Mouse (Mus musculus) midbrain, embryonic 11.5 days (tissue): Measurements from ENCODE around the gene Ndufs4. TPM values are rescaled to one million over a fixed set of nuclear protein-coding genes. Genes with fewer than 3 reads are reported as not detected.
"Not testable (repeated sequence)": the region's sequence is repeated elsewhere in the genome, so short reads cannot be mapped to it uniquely, and the experiment has no call there.

Experiments used
- ATAC-seq: fragments of 200-750 bp; cut with Nextera tagmentation; 2 replicates; pipeline ENCODE4 v1.8.0; 2017; ENCODE audit warnings: moderate TSS enrichment, moderate library complexity; ENCODE audit not compliant: low FRiP score
- DNase-seq: peaks from one replicate; pipeline ENCODE4 v3.0.0; 2015; ENCODE audit warnings: low spot score; ENCODE audit errors: missing footprints
- H3K27ac ChIP-seq: fragments of 300-500 bp; sonication (generic); 2 replicates; pipeline ENCODE4 v1.5.1; 2014; ENCODE audit warnings: low read depth, low read length
- H3K27me3 ChIP-seq: fragments of 300-500 bp; sonication (generic); 2 replicates; pipeline ENCODE4 v1.6.1; 2014; ENCODE audit warnings: mild to moderate bottlenecking, low read length, moderate library complexity, mixed read lengths; ENCODE audit not compliant: control insufficient read depth, insufficient read depth
- H3K36me3 ChIP-seq: fragments of 300-500 bp; sonication (generic); 2 replicates; pipeline ENCODE4 v1.6.1; 2014; ENCODE audit warnings: mild to moderate bottlenecking, low read length, moderate library complexity, mixed read lengths; ENCODE audit not compliant: control insufficient read depth, insufficient read depth
- H3K4me1 ChIP-seq: fragments of 300-500 bp; sonication (generic); 2 replicates; pipeline ENCODE4 v1.6.1; 2014; ENCODE audit warnings: low read length; ENCODE audit not compliant: control insufficient read depth, insufficient read depth
- H3K4me2 ChIP-seq: fragments of 300-500 bp; sonication (generic); 2 replicates; pipeline ENCODE4 v1.6.1; 2014; ENCODE audit warnings: mild to moderate bottlenecking, moderate library complexity
- H3K4me3 ChIP-seq: fragments of 300-500 bp; sonication (generic); 2 replicates; pipeline ENCODE4 v1.5.1; 2014; ENCODE audit warnings: low read depth, low read length
- H3K9ac ChIP-seq: fragments of 300-500 bp; sonication (generic); 2 replicates; pipeline ENCODE4 v1.6.1; 2014; ENCODE audit warnings: low read length
- H3K9me3 ChIP-seq: fragments of 300-500 bp; sonication (generic); 2 replicates; pipeline ENCODE4 v1.6.1; 2016; ENCODE audit warnings: low read length; ENCODE audit not compliant: control insufficient read depth
- WGBS: fragments of 180-500 bp; shearing (Covaris S2); extraction: QIAGEN DNeasy Blood & Tissue Kit; methylation state at CpG from one replicate; pipeline ENCODE4 v1.1.7; 2014; 5-methylcytosine and 5-hydroxymethylcytosine counted together
- polyA plus RNA-seq: library from polyadenylated mRNA; unstranded; fragments of >200 nt; fragmentation: Nextera tagmentation; extraction: Ambion mirVana; gene quantifications from 2 replicates; pipeline ENCODE4 v1.2.1, GENCODE M21; 2014

Ndufs4 gene
- polyA plus RNA-seq, 1 experiment from 2014 or later, result 340 TPM

GRCm38 (mm10) chr13:114310591-114310990 is 77.5 kb downstream of the Ndufs4 start:
- no peak overlapping the region for H3K9ac ChIP-seq
- H3K9me3 ChIP-seq, result no peaks in the 10 kb centered on the region; the same call in 1 of the 2 replicates
- no peaks in the 10 kb centered on the region for H3K27me3 ChIP-seq
- no peak overlapping the region for H3K4me3 ChIP-seq
- DNase-seq, result no peak
- ATAC-seq, result no peak
- 91% methylated on average over 11 of the region's 11 CpGs for WGBS
- H3K36me3 ChIP-seq, result no peaks in the 10 kb centered on the region; the same call in 1 of the 2 replicates
- no peaks in the 10 kb centered on the region for H3K4me1 ChIP-seq
- H3K27ac ChIP-seq, result no peak overlapping the region
- no peak overlapping the region for H3K4me2 ChIP-seq

- Histone ChIP-seq H3K36me3 (peaks cover 3% of the 10 kb centered on the region; the same call in 1 of the 2 replicates), H3K9ac (no peak overlapping the region), H3K9me3 (no peaks in the 10 kb centered on the region), H3K27ac (no peak overlapping the region), H3K4me3 (no peak overlapping the region), H3K4me1 (no peaks in the 10 kb centered on the region), H3K4me2 (no peak overlapping the region), H3K27me3 (no peaks in the 10 kb centered on the region)
- ATAC-seq, result no peak
- DNase-seq, result no peak
- WGBS, result 87% methylated on average over 7 of the region's 7 CpGs
Observed at GRCm38 (mm10) chr13:114304684-114305083, 83.4 kb downstream of the Ndufs4 start.

DNA sequence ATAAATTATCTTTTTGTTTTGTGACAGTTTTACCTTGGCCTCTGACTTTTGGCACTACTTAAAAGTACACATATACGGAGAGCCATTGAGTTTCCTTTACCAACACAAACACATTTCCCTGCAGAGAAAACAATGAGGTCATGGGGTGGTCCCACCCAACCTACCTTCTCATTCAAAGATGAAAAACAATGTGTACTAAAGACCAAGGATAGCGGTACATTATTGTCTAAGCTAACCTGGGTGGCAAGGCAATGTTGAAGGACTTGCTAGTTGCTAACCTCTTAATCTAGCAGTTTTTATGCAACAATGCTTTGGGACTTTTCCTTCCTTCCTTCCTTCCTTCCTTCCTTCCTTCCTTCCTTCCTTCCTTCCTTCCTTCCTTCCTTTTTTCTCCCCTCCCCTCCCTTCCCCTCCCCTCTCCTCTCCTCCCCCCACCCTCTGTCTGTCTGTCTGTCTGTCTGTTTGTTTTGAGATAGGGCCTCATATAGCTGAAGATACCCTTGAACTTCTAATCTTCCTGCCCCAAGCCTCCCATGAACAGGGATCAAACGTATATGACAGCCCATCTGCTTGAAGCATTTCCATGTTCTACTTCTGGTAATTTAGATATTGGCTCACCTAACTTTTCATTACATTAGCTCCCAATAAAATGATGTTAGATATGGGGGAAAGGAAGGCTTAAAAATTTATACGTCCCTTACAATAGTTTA is 84.4 kb downstream of the Ndufs4 start:
- no peak overlapping the region for H3K27ac ChIP-seq
- WGBS, result 89% methylated on average over 4 of the region's 4 CpGs
- H3K36me3 ChIP-seq, result peaks cover 3% of the 10 kb centered on the region; the same call in 1 of the 2 replicates
- no peaks in the 10 kb centered on the region for H3K9me3 ChIP-seq
- no peak overlapping the region for H3K4me2 ChIP-seq
- no peaks in the 10 kb centered on the region for H3K27me3 ChIP-seq
- no peak overlapping the region for H3K4me3 ChIP-seq
- no peaks in the 10 kb centered on the region for H3K4me1 ChIP-seq
- ATAC-seq, result no peak
- H3K9ac ChIP-seq, result no peak overlapping the region
- no peak for DNase-seq

- Histone ChIP-seq H3K4me1 (no peaks in the 10 kb centered on the region), H3K4me2 (no peak overlapping the region), H3K9ac (no peak overlapping the region), H3K27ac (no peak overlapping the region), H3K9me3 (no peaks in the 10 kb centered on the region), H3K36me3 (no peaks in the 10 kb centered on the region), H3K4me3 (no peak overlapping the region), H3K27me3 (no peaks in the 10 kb centered on the region)
- 44% methylated on average over 3 of the region's 3 CpGs for WGBS
- no peak for ATAC-seq
- no peak for DNase-seq
Observed at GRCm38 (mm10) chr13:114297761-114298160, 90.3 kb downstream of the Ndufs4 start.

- Histone ChIP-seq H3K4me2 (no peak overlapping the region), H3K4me1 (no peaks in the 10 kb centered on the region), H3K9ac (no peak overlapping the region), H3K27me3 (no peaks in the 10 kb centered on the region), H3K36me3 (no peaks in the 10 kb centered on the region), H3K27ac (no peak overlapping the region), H3K9me3 (no peaks in the 10 kb centered on the region), H3K4me3 (no peak overlapping the region)
- DNase-seq, result no peak
- no peak for ATAC-seq
- 89% methylated on average over 4 of the region's 4 CpGs for WGBS
Observed at GRCm38 (mm10) chr13:114296556-114296955, 91.5 kb downstream of the Ndufs4 start.

GRCm38 (mm10) chr13:114289411-114289810 is 98.6 kb downstream of the Ndufs4 start:
- Histone ChIP-seq H3K27me3 (no peaks in the 10 kb centered on the region), H3K4me3 (no peak overlapping the region), H3K9me3 (no peaks in the 10 kb centered on the region), H3K4me2 (no peak overlapping the region), H3K27ac (no peak overlapping the region), H3K36me3 (no peaks in the 10 kb centered on the region), H3K4me1 (no peaks in the 10 kb centered on the region), H3K9ac (no peak overlapping the region)
- WGBS, result 90% methylated on average over 1 of the region's 1 CpGs
- no peak for ATAC-seq
- DNase-seq, result no peak

GRCm38 (mm10) chr13:114288511-114288910 is 99.5 kb downstream of the Ndufs4 start:
- H3K4me1 ChIP-seq, result no peaks in the 10 kb centered on the region
- H3K27me3 ChIP-seq, result no peaks in the 10 kb centered on the region
- no peaks in the 10 kb centered on the region for H3K9me3 ChIP-seq
- H3K36me3 ChIP-seq, result no peaks in the 10 kb centered on the region
- DNase-seq (no peak), ATAC-seq (no peak)
- WGBS, result 97% methylated on average over 3 of the region's 3 CpGs
- H3K4me2 ChIP-seq, result no peak overlapping the region
- H3K4me3 ChIP-seq, result no peak overlapping the region
- no peak overlapping the region for H3K27ac ChIP-seq
- H3K9ac ChIP-seq, result no peak overlapping the region

GRCm38 (mm10) chr13:114278690-114279089 is 109.4 kb downstream of the Ndufs4 start:
- WGBS, result 93% methylated on average over 2 of the region's 2 CpGs
- H3K4me1 ChIP-seq, H3K9me3 ChIP-seq: not testable (repeated sequence)

DNA sequence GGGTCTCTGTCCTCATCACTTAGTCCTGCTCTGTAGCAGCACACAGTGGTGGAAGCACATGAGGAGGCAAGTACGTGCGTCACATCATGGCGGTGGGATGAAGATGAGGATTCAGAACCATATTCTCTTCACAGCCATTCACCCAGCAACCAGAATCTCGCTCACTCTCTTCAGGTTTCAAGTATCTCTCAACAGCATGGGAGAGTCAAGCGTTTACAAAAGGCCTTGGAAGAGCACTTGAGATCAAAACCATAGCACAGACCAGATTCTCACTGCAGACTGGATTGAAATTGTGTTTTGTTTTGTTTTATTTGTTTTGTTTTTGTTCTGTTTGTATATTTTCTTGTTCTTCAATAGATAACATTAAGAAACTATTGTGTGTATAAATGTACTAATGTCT is 110.8 kb downstream of the Ndufs4 start:
- Histone ChIP-seq H3K27ac (no peak overlapping the region), H3K27me3 (no peaks in the 10 kb centered on the region), H3K4me3 (no peak overlapping the region), H3K4me2 (no peak overlapping the region), H3K9me3 (no peaks in the 10 kb centered on the region), H3K36me3 (no peaks in the 10 kb centered on the region), H3K9ac (no peak overlapping the region), H3K4me1 (no peaks in the 10 kb centered on the region)
- DNase-seq (no peak), ATAC-seq (no peak)
- WGBS, result 95% methylated on average over 5 of the region's 5 CpGs

More at GRCm38 (mm10) chr13:114278690-114279089, 109.4 kb downstream of the Ndufs4 start:
- not testable (repeated sequence) for H3K4me2 ChIP-seq, DNase-seq, H3K27ac ChIP-seq, ATAC-seq, H3K4me3 ChIP-seq, H3K9ac ChIP-seq, H3K27me3 ChIP-seq, H3K36me3 ChIP-seq
